Mouse (Mus musculus): Measurements from ENCODE around the gene Dhx38. TPM values are rescaled to one million over a fixed set of nuclear protein-coding genes. Genes with fewer than 3 reads are reported as not detected.

The Dhx38 gene
- polyA plus RNA-seq, 1 experiment from 2014 or later: 20.7 TPM

GRCm38 (mm10) chr8:109586972-109587504 lies 21.4 kb upstream of the Dhx38 start:
- Histone ChIP-seq H3K36me3 (replicated peaks) (no peaks in the 10 kb centered on the region), H3K27ac (no peak overlapping the region), H3K4me3 (no peak overlapping the region), H3K9ac (no peak overlapping the region), H3K9me3 (no peaks in the 10 kb centered on the region), H3K4me2 (no peak overlapping the region), H3K27me3 (replicated peaks) (no peaks in the 10 kb centered on the region), H3K4me1 (no peaks in the 10 kb centered on the region)
- 67% methylated on average over 7 of the region's 7 CpGs for WGBS
- ATAC-seq (replicated peaks): no peak

GRCm38 (mm10) chr8:109585652-109586051 lies 20.0 kb upstream of the Dhx38 start:
- no peak overlapping the region for H3K4me2 ChIP-seq
- H3K9me3 ChIP-seq: no peaks in the 10 kb centered on the region
- H3K4me1 ChIP-seq: no peaks in the 10 kb centered on the region
- no peak overlapping the region for H3K4me3 ChIP-seq
- H3K27me3 ChIP-seq (replicated peaks): no peaks in the 10 kb centered on the region
- H3K36me3 ChIP-seq (replicated peaks): no peaks in the 10 kb centered on the region
- no peak for ATAC-seq (replicated peaks)
- H3K9ac ChIP-seq: no peak overlapping the region
- no peak overlapping the region for H3K27ac ChIP-seq

- no peak for ATAC-seq (replicated peaks)
- Histone ChIP-seq H3K27me3 (replicated peaks) (no peaks in the 10 kb centered on the region), H3K36me3 (replicated peaks) (no peaks in the 10 kb centered on the region), H3K4me2 (no peak overlapping the region), H3K9ac (no peak overlapping the region), H3K9me3 (no peaks in the 10 kb centered on the region), H3K4me3 (no peak overlapping the region), H3K4me1 (no peaks in the 10 kb centered on the region), H3K27ac (no peak overlapping the region)
- WGBS: 83% methylated on average over 3 of the region's 3 CpGs
Observed at GRCm38 (mm10) chr8:109584830-109585229, 19.2 kb upstream of the Dhx38 start.

- H3K4me1 ChIP-seq: no peaks in the 10 kb centered on the region
- H3K4me2 ChIP-seq: no peak overlapping the region
- WGBS: 89% methylated on average over 4 of the region's 4 CpGs
- ATAC-seq (replicated peaks): no peak
- no peaks in the 10 kb centered on the region for H3K27me3 ChIP-seq (replicated peaks)
- H3K9me3 ChIP-seq: no peaks in the 10 kb centered on the region
- no peak overlapping the region for H3K4me3 ChIP-seq
- H3K36me3 ChIP-seq (replicated peaks): no peaks in the 10 kb centered on the region
- H3K27ac ChIP-seq: no peak overlapping the region
- H3K9ac ChIP-seq: no peak overlapping the region
Observed at GRCm38 (mm10) chr8:109584293-109584692, 18.6 kb upstream of the Dhx38 start.

DNA sequence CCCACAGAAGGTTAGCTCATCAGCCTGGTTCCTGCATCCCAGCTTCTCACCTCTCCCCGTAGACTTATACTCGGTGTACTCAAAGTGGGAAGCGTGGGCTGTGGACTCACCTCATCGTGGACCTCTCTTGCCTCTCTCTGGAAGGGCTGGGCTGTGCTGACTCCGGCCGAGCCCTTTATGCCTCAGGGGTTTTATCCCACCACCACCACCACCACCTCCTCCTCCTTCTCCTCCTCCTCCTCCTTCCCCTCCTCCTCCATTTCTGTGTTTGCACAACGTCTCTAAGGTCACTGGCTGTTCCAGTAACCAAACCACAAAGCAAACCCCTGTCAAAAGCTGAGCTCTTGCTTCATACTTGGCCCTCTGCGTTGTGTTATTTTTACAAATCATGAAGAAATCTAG lies 13.2 kb upstream of the Dhx38 start, which contains the start of gene Hp:
Gene Hp (minus strand): TSS at position 273 of the 402 bp plus-strand sequence.
- no peak within 1 kb of the TSS for H3K9ac ChIP-seq
- WGBS: 82% methylated on average over 8 of the region's 8 CpGs
- no peak for ATAC-seq (replicated peaks)

GRCm38 (mm10) chr8:109576311-109576710 lies 10.7 kb upstream of the Dhx38 start:
- no peaks in the 10 kb centered on the region for H3K9me3 ChIP-seq
- ATAC-seq (replicated peaks): no peak
- no peak overlapping the region for H3K4me3 ChIP-seq
- no peaks in the 10 kb centered on the region for H3K4me1 ChIP-seq
- H3K27me3 ChIP-seq (replicated peaks): no peaks in the 10 kb centered on the region
- WGBS: 77% methylated on average over 4 of the region's 4 CpGs
- H3K27ac ChIP-seq: no peak overlapping the region
- H3K36me3 ChIP-seq (replicated peaks): no peaks in the 10 kb centered on the region
- no peak overlapping the region for H3K4me2 ChIP-seq
- no peak overlapping the region for H3K9ac ChIP-seq

More for the DNA sequence above, 13.2 kb upstream of the Dhx38 start, which contains the start of gene Hp:
- H3K27ac ChIP-seq: no peak within 1 kb of the TSS
- H3K4me1 ChIP-seq: no peaks in the 10 kb centered on the region
- no peaks in the 10 kb centered on the region for H3K9me3 ChIP-seq
- H3K27me3 ChIP-seq (replicated peaks): no peaks in the 10 kb centered on the region
- no peak within 1 kb of the TSS for H3K4me3 ChIP-seq
- no peak within 1 kb of the TSS for H3K4me2 ChIP-seq
- H3K36me3 ChIP-seq (replicated peaks): no peaks in the 10 kb centered on the region

GRCm38 (mm10) chr8:109571139-109571538 lies 5.5 kb upstream of the Dhx38 start:
- Histone ChIP-seq H3K27ac (no peak overlapping the region), H3K27me3 (replicated peaks) (no peaks in the 10 kb centered on the region), H3K4me2 (no peak overlapping the region), H3K4me1 (peaks cover 8% of the 10 kb centered on the region), H3K9me3 (no peaks in the 10 kb centered on the region), H3K9ac (no peak overlapping the region), H3K36me3 (replicated peaks) (peaks cover 5% of the 10 kb centered on the region), H3K4me3 (no peak overlapping the region)
- no peak for ATAC-seq (replicated peaks)
- 92% methylated on average over 12 of the region's 12 CpGs for WGBS

DNA sequence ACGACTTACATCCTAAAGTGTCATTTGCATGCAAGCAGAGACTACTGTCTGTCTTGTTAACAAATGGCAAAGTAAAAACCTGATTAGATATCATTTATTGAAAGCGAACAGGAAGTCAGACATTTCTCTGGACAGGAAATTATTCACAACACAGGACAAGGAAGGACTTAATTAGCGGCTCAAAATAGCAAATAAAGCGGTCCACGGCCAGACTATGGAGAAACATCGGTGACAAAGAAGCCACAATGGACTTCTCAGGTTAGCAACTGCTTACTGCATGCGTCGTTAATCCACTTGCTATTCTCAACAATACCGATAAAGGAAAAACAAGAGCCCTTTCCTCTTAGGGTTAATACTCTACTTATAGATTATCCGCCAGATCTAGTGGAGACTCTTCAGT lies 895 bp downstream of the Dhx38 start:
- Histone ChIP-seq H3K27me3 (replicated peaks) (no peaks in the 10 kb centered on the region), H3K9ac (peak overlapping the region; percentile 95), H3K4me2 (peak overlapping the region; percentile 87), H3K9me3 (no peaks in the 10 kb centered on the region), H3K4me1 (peaks cover 23% of the 10 kb centered on the region), H3K27ac (peak overlapping the region; percentile 92; the same call in 1 of the 2 replicates), H3K36me3 (replicated peaks) (peaks cover 28% of the 10 kb centered on the region), H3K4me3 (peak overlapping the region; percentile 88)
- WGBS: 6% methylated on average over 10 of the region's 10 CpGs
- no peak for ATAC-seq (replicated peaks)

- no peaks in the 10 kb centered on the region for H3K27me3 ChIP-seq (replicated peaks)
- H3K4me3 ChIP-seq: no peak overlapping the region
- 73% methylated on average over 2 of the region's 2 CpGs for WGBS
- no peaks in the 10 kb centered on the region for H3K9me3 ChIP-seq
- 0 out of 2 replicates have a peak overlapping the region, but pooled peaks have one; percentile 87 for H3K4me2 ChIP-seq
- no peak for ATAC-seq (replicated peaks)
- no peak overlapping the region for H3K27ac ChIP-seq
- no peak overlapping the region for H3K9ac ChIP-seq
- peaks cover 23% of the 10 kb centered on the region for H3K4me1 ChIP-seq
- H3K36me3 ChIP-seq (replicated peaks): peaks cover 37% of the 10 kb centered on the region
Observed at GRCm38 (mm10) chr8:109563881-109564280, 1.8 kb downstream of the Dhx38 start.

DNA sequence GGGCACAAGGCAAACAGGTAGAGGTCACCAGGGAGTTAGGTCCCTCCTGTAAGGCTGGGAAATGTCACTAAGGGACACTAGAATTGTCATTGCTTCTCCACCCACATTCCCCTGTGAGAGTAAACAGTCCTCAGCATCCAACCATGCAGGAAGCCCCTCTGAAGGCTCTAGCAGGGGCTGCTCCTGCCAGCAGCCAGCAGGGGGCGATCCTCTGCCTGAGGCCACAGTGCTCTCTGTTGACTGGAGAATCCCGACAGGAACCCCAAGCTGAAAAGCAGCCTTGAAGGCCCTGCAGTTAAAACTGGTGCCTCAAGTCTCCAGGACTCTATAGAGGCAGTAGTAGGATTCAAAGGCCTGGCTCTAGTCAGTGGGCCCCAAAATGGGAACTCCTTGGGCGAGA lies 14.0 kb downstream of the Dhx38 start:
- ATAC-seq (replicated peaks): no peak
- H3K4me3 ChIP-seq: no peak overlapping the region
- H3K9me3 ChIP-seq: no peaks in the 10 kb centered on the region
- WGBS: 44% methylated on average over 3 of the region's 3 CpGs
- H3K27ac ChIP-seq: no peak overlapping the region
- no peaks in the 10 kb centered on the region for H3K27me3 ChIP-seq (replicated peaks)
- H3K4me1 ChIP-seq: no peaks in the 10 kb centered on the region
- H3K36me3 ChIP-seq (replicated peaks): peaks cover 82% of the 10 kb centered on the region
- no peak overlapping the region for H3K9ac ChIP-seq
- H3K4me2 ChIP-seq: no peak overlapping the region

DNA sequence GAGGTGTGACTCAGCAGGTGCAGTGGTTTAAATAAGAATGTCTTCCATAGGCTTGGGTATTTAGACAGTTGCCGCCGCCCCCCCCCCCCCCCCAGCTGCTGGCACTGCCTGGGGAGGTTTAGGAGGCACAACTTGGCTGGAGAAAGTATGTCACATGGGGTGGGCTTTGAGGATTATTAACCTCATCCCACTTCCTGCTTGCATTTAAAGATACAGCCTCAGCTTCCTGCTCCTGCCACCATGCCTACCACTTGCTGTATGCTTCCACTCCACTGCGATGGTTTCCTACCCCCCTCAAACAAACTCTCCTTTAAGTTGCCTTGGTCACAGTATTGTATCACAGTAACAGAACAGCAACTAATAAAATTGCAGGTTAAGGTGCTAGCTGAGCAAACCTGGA lies 21.6 kb downstream of the Dhx38 start:
- Histone ChIP-seq H3K27ac (no peak overlapping the region), H3K36me3 (replicated peaks) (peaks cover 14% of the 10 kb centered on the region; the same call in 1 of the 2 replicates), H3K4me3 (no peak overlapping the region), H3K9ac (no peak overlapping the region), H3K9me3 (no peaks in the 10 kb centered on the region), H3K27me3 (replicated peaks) (no peaks in the 10 kb centered on the region), H3K4me2 (no peak overlapping the region), H3K4me1 (no peaks in the 10 kb centered on the region)
- 43% methylated on average over 3 of the region's 3 CpGs for WGBS
- ATAC-seq (replicated peaks): no peak

GRCm38 (mm10) chr8:109542748-109543519 lies 22.7 kb downstream of the Dhx38 start:
- Histone ChIP-seq H3K4me2 (no peak overlapping the region), H3K4me3 (no peak overlapping the region), H3K9me3 (no peaks in the 10 kb centered on the region), H3K27ac (no peak overlapping the region), H3K27me3 (replicated peaks) (no peaks in the 10 kb centered on the region), H3K9ac (no peak overlapping the region), H3K36me3 (replicated peaks) (peaks cover 9% of the 10 kb centered on the region; the same call in 1 of the 2 replicates), H3K4me1 (no peaks in the 10 kb centered on the region)
- WGBS: 85% methylated on average over 8 of the region's 8 CpGs
- no peak for ATAC-seq (replicated peaks)

GRCm38 (mm10) chr8:109542165-109542564 lies 23.5 kb downstream of the Dhx38 start:
- Histone ChIP-seq H3K4me3 (no peak overlapping the region), H3K27ac (no peak overlapping the region), H3K9ac (no peak overlapping the region), H3K27me3 (replicated peaks) (no peaks in the 10 kb centered on the region), H3K9me3 (no peaks in the 10 kb centered on the region), H3K4me2 (no peak overlapping the region), H3K36me3 (replicated peaks) (peaks cover 3% of the 10 kb centered on the region; the same call in 1 of the 2 replicates), H3K4me1 (no peaks in the 10 kb centered on the region)
- ATAC-seq (replicated peaks): no peak
- 77% methylated on average over 5 of the region's 5 CpGs for WGBS

All from midbrain, embryonic 15.5 days (tissue).